Mouse (Mus musculus) midbrain, embryonic 12.5 days (tissue): ENCODE measurements around the gene Gucd1. TPM values are rescaled to one million over a fixed set of nuclear protein-coding genes. Genes with fewer than 3 reads are reported as not detected.
A peak's percentile ranks its signal among the peaks of the same experiment; 100 is the strongest.

ENCODE experiments used
- ATAC-seq: fragments of 200-750 bp; cut with Nextera tagmentation; 2 replicates; pipeline ENCODE4 v1.8.0; 2017; ENCODE audit warnings: low read depth, moderate TSS enrichment, moderate library complexity; ENCODE audit not compliant: low FRiP score
- H3K27ac ChIP-seq: fragments of 300-500 bp; sonication (generic); replicated peaks from 2 replicates; pipeline ENCODE4 v1.5.1; 2016; ENCODE audit warnings: mild to moderate bottlenecking
- H3K27me3 ChIP-seq: fragments of 300-500 bp; sonication (generic); 2 replicates; pipeline ENCODE4 v1.6.1; 2016; ENCODE audit warnings: mild to moderate bottlenecking
- H3K36me3 ChIP-seq: fragments of 300-500 bp; sonication (generic); 2 replicates; pipeline ENCODE4 v1.6.1; 2016
- H3K4me1 ChIP-seq: fragments of 300-500 bp; sonication (generic); 2 replicates; pipeline ENCODE4 v1.6.1; 2016
- H3K4me2 ChIP-seq: fragments of 300-500 bp; sonication (generic); replicated peaks from 2 replicates; pipeline ENCODE4 v1.6.1; 2016; ENCODE audit warnings: mild to moderate bottlenecking, moderate library complexity
- H3K4me3 ChIP-seq: fragments of 300-500 bp; sonication (generic); 2 replicates; pipeline ENCODE4 v1.5.1; 2016; ENCODE audit warnings: mild to moderate bottlenecking
- H3K9ac ChIP-seq: fragments of 300-500 bp; sonication (generic); replicated peaks from 2 replicates; pipeline ENCODE4 v1.6.1; 2016; ENCODE audit warnings: mild to moderate bottlenecking, moderate library complexity
- H3K9me3 ChIP-seq: fragments of 300-500 bp; sonication (generic); 2 replicates; pipeline ENCODE4 v1.6.1; 2016; ENCODE audit warnings: mild to moderate bottlenecking
- WGBS: fragments of 180-500 bp; shearing (Covaris S2); methylation state at CpG from one replicate; pipeline ENCODE4 v1.1.7; 2016; 5-methylcytosine and 5-hydroxymethylcytosine counted together
- polyA plus RNA-seq: library from polyadenylated mRNA; unstranded; fragments of >200 nt; fragmentation: Nextera tagmentation; extraction: Ambion mirVana; gene quantifications from 2 replicates; pipeline ENCODE4 v1.2.1, GENCODE M21; 2016

Gucd1 gene
- polyA plus RNA-seq, 1 experiment from 2014 or later, result 29.3 TPM

DNA sequence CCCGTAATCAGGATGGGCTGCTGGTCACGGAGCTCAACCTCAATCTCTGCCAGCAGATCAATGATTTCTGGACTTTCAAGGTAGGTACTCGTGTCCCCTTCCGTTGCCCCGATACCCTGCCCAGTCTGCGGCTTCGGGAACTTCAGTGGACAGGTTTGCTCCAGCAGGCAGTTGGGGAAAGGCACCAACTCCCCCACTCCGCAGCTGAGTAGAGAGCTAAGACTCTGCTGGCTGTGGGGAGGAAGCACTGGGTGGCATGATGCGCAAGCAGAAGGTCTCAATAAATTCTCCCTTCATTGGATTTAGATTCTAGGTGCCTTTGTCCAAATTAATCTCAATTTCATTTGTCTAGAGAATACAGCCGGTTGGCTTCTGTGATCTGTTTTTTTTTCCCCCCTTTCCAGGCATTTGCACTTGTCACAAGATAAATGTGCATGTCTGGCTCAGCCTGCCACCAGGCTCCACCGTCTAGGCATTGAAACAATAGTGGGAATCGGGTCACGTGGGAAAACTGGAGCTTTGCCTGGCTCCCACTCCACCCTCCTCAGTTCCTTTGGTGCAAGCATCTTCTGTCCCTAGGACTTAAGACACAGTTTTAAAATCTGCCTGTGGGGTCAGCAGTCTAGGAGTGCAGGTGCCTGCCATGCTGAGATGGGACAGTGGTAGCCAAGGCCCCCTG is 79.5 kb downstream of the Gucd1 start:
- H3K27me3 ChIP-seq, result peaks cover 10% of the 10 kb centered on the region; the same call in 1 of the 2 replicates
- H3K9me3 ChIP-seq, result no peaks in the 10 kb centered on the region
- no peak overlapping the region for H3K9ac ChIP-seq
- no peak overlapping the region for H3K4me3 ChIP-seq
- WGBS, result 74% methylated on average over 13 of the region's 13 CpGs
- no peak for ATAC-seq
- H3K36me3 ChIP-seq, result no peaks in the 10 kb centered on the region
- no peak overlapping the region for H3K27ac ChIP-seq
- peaks cover 3% of the 10 kb centered on the region; the same call in 1 of the 2 replicates for H3K4me1 ChIP-seq
- H3K4me2 ChIP-seq, result no peak overlapping the region

DNA sequence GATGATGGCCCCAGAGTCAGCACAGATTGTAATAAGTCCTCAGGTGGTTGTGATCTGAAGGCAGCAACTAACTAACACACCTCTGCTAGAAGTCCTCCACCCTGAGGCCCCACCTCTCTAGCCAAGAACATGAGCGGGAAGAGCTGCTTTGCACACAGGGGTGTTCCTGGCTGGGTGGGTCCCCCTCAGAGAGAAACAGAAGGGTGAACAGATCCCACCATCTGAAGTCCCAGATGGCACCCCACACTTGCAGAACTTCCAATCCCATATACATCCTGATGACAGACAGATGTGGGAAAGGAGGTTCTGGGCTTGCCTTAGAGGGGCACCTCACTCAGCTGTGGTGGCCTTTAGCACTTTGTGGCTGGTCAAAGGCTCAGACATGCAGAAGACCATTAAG is 80.5 kb downstream of the Gucd1 start:
- H3K4me2 ChIP-seq, result no peak overlapping the region
- peaks cover 10% of the 10 kb centered on the region; the same call in 1 of the 2 replicates for H3K27me3 ChIP-seq
- 100% methylated on average over 1 of the region's 1 CpGs for WGBS
- no peaks in the 10 kb centered on the region for H3K9me3 ChIP-seq
- H3K4me1 ChIP-seq, result peaks cover 3% of the 10 kb centered on the region; the same call in 1 of the 2 replicates
- H3K4me3 ChIP-seq, result no peak overlapping the region
- no peak overlapping the region for H3K9ac ChIP-seq
- H3K27ac ChIP-seq, result no peak overlapping the region
- no peaks in the 10 kb centered on the region for H3K36me3 ChIP-seq
- no peak for ATAC-seq

DNA sequence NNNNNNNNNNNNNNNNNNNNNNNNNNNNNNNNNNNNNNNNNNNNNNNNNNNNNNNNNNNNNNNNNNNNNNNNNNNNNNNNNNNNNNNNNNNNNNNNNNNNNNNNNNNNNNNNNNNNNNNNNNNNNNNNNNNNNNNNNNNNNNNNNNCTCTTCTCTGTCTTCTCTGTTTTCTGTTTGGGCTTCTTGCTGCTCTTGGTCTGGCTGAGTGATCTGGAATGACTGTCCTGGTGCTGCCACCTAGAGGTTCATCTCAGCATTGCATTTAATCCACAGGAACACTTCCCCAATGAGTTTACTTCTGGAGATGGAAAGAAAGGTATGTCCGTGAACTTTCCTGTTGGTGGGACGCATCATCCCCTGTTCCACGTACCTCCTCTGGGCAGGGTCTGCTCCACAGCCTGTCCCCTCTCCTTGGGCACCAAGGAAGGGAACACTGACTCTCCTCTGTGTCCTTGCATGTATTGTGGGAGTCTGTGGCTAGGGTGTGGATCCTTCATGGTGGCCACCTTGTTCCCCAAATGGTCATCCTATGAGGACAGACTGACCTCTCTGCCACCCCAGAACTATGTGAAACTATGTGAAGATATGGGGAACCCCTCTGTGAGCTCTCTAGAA is 81.1 kb downstream of the Gucd1 start:
- 21% methylated on average over 3 of the region's 3 CpGs for WGBS
- no peak overlapping the region for H3K27ac ChIP-seq
- no peak overlapping the region for H3K4me2 ChIP-seq
- no peaks in the 10 kb centered on the region for H3K9me3 ChIP-seq
- H3K36me3 ChIP-seq, result no peaks in the 10 kb centered on the region
- H3K9ac ChIP-seq, result no peak overlapping the region
- H3K4me1 ChIP-seq, result peaks cover 3% of the 10 kb centered on the region; the same call in 1 of the 2 replicates
- H3K4me3 ChIP-seq, result no peak overlapping the region
- H3K27me3 ChIP-seq, result peaks cover 10% of the 10 kb centered on the region; the same call in 1 of the 2 replicates
- ATAC-seq, result peak; percentile 57

DNA sequence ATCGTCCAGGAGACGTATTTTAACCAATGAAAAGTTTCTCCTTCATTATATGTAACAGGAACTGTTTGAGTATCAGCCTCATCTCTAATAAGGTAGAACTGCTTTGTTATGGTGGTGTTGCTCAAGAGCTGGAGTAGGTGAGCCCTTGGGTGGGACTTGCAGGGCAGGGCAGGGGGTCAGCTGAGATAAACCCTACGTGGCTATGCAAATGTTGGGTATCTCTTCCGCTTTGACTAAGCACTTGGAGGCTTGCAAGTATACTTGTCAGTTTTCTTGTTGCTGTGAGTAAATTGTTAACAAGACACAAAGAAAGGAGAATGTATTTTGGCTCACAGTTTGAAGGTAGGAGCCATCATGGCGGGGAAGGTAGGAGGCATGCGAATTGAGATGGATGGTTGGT is 87.1 kb downstream of the Gucd1 start:
- H3K4me3 ChIP-seq, result no peak overlapping the region
- no peaks in the 10 kb centered on the region for H3K36me3 ChIP-seq
- no peak overlapping the region for H3K27ac ChIP-seq
- H3K4me1 ChIP-seq, result no peaks in the 10 kb centered on the region
- no peaks in the 10 kb centered on the region for H3K27me3 ChIP-seq
- WGBS, result 90% methylated on average over 6 of the region's 6 CpGs
- H3K4me2 ChIP-seq, result no peak overlapping the region
- H3K9me3 ChIP-seq, result no peaks in the 10 kb centered on the region
- ATAC-seq, result no peak
- no peak overlapping the region for H3K9ac ChIP-seq

DNA sequence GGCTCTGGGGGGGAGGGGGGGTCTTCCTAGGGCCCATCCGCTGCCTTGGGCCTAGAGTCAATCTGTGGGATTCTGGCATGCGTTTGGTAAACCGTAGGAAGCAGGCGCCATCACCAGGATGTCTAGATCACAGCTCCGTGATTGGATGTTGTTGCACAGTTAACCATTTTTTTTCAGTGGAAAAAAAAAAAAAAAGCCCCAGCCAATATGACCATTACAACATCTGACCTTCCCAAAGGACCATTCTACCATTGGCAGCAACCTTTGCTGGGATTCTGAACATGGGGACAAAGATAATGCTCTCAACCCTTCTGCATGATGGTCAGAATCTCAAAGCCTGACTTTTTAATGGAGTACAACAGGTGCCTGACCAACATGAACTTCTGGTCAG is 87.6 kb downstream of the Gucd1 start:
- H3K36me3 ChIP-seq, result no peaks in the 10 kb centered on the region
- H3K4me1 ChIP-seq, result no peaks in the 10 kb centered on the region
- no peaks in the 10 kb centered on the region for H3K9me3 ChIP-seq
- H3K4me3 ChIP-seq, result no peak overlapping the region
- no peak overlapping the region for H3K4me2 ChIP-seq
- H3K27ac ChIP-seq, result no peak overlapping the region
- 90% methylated on average over 5 of the region's 5 CpGs for WGBS
- no peak for ATAC-seq
- H3K9ac ChIP-seq, result no peak overlapping the region
- H3K27me3 ChIP-seq, result no peaks in the 10 kb centered on the region

DNA sequence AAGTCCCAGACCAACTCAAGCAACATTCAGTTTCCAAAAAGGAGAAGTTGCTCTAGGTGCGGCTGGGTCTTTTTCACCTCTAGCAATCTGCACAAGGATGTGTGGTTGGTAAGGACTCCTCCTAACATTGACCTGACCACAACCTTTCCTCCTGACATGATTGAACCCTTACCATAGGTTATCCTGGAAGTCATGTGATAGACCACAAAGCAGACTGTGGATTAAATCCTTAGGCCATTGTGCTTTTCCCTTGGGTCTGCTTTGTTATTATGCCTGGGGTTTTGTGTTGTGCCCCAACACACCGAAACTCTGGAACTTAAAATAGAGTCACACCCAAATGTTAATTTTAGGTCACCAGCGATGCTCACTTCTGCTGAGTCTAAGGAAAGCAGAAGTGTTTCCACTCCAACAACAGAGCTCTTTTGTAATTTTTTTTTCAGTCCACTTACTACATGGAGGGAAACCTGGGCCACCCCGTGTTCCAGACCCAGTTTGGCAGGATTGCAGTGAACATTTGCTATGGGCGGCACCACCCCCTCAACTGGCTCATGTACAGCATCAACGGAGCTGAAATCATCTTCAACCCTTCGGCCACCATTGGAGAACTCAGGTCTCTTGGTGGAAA is 88.1 kb downstream of the Gucd1 start:
- Histone ChIP-seq H3K9me3 (no peaks in the 10 kb centered on the region), H3K36me3 (no peaks in the 10 kb centered on the region), H3K27ac (no peak overlapping the region), H3K9ac (no peak overlapping the region), H3K27me3 (no peaks in the 10 kb centered on the region), H3K4me1 (no peaks in the 10 kb centered on the region), H3K4me3 (no peak overlapping the region), H3K4me2 (no peak overlapping the region)
- no peak for ATAC-seq
- WGBS, result 84% methylated on average over 7 of the region's 7 CpGs

DNA sequence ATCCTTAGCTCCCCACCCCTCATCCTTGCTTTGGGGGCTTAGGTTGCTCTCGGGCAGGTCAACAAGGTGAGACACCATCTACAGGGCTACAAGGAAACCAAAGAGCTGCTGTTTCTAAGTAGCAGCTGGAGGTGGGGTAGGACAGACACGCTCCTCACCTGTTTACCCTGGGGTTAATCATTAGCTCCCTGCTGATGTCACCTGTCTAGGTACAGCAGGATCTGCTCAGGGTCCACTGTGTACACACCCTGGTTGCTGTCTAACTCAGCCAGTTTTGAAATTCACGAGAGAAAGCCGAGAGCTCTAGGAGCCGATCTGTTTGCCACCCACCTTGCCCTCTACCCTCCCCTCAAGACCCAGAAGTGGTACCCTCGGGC is 88.8 kb downstream of the Gucd1 start:
- no peaks in the 10 kb centered on the region for H3K27me3 ChIP-seq
- no peak overlapping the region for H3K4me3 ChIP-seq
- H3K4me2 ChIP-seq, result no peak overlapping the region
- no peaks in the 10 kb centered on the region for H3K4me1 ChIP-seq
- 89% methylated on average over 6 of the region's 6 CpGs for WGBS
- H3K27ac ChIP-seq, result no peak overlapping the region
- H3K36me3 ChIP-seq, result no peaks in the 10 kb centered on the region
- H3K9me3 ChIP-seq, result no peaks in the 10 kb centered on the region
- no peak overlapping the region for H3K9ac ChIP-seq
- ATAC-seq, result no peak

DNA sequence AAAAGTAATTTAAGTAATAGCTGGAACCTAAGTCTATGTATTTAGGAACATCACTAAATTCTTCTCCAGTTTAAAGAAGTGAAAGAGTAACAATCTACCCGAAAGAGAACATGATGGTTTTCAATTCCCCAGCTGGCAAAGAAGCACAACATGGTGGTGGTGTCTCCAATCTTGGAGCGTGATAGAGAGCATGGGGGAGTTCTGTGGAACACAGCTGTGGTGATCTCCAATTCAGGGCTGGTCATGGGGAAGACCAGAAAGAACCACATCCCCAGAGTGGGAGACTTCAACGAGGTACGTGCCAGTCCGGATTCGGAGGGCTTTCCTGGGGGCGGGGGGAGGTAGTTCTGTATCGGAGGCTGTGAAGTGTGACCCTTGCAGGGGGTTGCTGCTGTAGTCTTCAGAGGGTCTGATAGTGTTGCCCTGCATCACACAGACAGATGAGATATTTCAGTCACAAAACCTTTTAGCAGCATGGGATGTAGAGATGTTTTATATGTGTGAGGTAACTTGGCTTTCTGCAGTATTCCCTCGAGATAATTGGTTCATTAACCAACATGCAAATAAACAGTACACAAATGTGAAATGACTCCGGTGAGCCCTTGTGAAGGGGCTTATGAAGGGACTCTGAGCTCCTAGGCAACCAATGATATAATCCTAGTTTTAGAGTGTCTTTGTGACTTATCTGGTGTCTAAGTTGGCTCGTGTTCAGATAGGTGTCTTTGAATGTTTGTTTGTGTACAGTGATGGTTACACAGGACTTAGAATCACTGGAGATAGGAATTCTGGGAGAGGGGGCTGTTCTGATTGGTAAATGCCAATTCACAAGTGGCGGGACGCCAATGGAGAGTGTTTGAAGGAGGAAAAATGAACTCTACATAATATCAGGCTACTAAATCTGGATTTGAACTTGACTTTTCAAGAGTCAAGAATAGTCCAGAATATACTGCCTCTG is 89.4 kb downstream of the Gucd1 start:
- 90% methylated on average over 13 of the region's 13 CpGs for WGBS
- Histone ChIP-seq H3K4me2 (no peak overlapping the region), H3K4me1 (no peaks in the 10 kb centered on the region), H3K9me3 (no peaks in the 10 kb centered on the region), H3K9ac (no peak overlapping the region), H3K4me3 (no peak overlapping the region), H3K27me3 (no peaks in the 10 kb centered on the region), H3K36me3 (no peaks in the 10 kb centered on the region), H3K27ac (no peak overlapping the region)
- no peak for ATAC-seq

DNA sequence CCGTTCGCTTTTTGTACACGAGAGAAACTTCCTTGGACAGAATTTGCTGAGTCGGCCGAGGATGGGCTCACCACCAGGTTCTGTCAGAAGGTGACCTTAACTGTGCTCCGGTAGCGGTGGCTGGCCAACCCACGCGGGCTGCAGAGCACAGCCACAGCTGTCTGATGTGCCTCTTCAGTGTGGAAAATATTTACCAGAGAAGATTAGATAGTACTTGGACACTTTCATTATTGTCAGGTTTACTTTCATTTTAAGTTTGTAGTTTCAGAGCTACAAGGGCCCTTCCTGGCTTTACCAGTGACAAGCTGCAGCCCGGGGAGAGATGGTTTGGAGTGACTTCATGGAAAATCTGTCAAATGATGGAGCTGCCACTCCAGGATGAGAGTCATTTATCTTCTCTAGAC is 93.3 kb downstream of the Gucd1 start:
- no peak for ATAC-seq
- Histone ChIP-seq H3K4me3 (no peak overlapping the region), H3K36me3 (no peaks in the 10 kb centered on the region), H3K4me1 (no peaks in the 10 kb centered on the region), H3K9me3 (no peaks in the 10 kb centered on the region), H3K27ac (no peak overlapping the region), H3K27me3 (no peaks in the 10 kb centered on the region), H3K9ac (no peak overlapping the region), H3K4me2 (no peak overlapping the region)
- WGBS, result 93% methylated on average over 10 of the region's 10 CpGs

DNA sequence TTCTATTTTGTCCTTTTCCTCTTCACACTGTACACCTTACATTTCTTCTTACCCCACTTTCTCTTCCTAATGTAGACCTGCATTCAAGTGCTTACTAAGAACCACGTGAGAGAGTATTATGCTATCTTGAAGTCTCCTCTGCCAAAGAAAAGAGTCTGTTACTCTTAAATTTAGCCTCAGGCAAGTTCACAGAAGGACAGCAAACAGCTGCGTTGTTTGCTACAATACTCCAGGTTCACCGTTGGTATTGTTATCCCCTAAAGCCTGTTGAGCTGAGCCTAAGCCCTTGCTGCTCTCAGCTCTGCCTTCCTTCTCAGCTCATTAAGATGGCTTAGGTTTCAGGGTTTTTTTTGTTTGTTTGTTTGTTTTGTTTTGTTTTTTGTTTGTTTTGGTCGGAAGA is 99.0 kb downstream of the Gucd1 start:
- Histone ChIP-seq H3K4me2 (no peak overlapping the region), H3K9ac (no peak overlapping the region), H3K4me3 (no peak overlapping the region), H3K9me3 (no peaks in the 10 kb centered on the region), H3K36me3 (no peaks in the 10 kb centered on the region), H3K27ac (no peak overlapping the region), H3K27me3 (0 out of 2 replicates have a peak, but pooled peaks cover 7% of the 10 kb centered on the region), H3K4me1 (no peaks in the 10 kb centered on the region)
- no peak for ATAC-seq
- WGBS, result 60% methylated on average over 4 of the region's 4 CpGs

DNA sequence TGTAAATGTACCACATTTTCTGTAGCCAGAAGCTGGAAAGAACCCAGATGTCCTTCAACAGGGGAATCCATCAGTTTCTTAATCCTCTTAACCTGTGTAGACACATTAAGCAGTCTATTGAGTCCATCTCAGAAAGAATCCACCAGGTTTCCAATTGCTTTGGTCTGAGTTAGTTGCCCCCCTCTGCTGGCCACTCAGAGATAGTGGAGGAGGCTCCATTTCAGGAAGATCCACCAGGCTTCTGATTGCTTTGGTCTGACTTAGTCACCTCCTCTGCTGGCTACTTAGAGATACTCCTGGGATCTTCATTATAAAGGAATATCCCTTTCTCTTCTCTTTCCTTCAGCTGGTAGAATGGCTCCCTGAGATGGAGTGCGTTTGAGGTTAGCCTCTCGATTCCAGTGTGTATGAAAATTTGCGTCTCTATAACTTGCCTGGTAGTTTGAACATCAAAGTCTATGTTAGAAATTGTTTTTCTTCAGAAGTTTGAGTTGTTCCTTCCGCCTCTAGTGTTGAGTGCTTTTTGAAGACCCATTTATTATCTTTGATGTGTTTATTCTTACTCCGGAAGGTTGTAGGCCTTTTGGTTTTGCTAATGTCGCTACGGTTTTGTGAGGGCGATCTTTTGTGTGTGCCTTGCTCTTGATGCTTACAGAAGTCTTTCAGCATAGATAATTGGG is 100.3 kb downstream of the Gucd1 start:
- Histone ChIP-seq H3K4me2 (no peak overlapping the region), H3K36me3 (no peaks in the 10 kb centered on the region), H3K4me3 (no peak overlapping the region), H3K9ac (no peak overlapping the region), H3K27me3 (0 out of 2 replicates have a peak, but pooled peaks cover 7% of the 10 kb centered on the region), H3K27ac (no peak overlapping the region), H3K9me3 (no peaks in the 10 kb centered on the region), H3K4me1 (peaks cover 5% of the 10 kb centered on the region)
- ATAC-seq, result no peak
- 94% methylated on average over 8 of the region's 8 CpGs for WGBS
